Mouse (Mus musculus) common myeloid progenitor, adult 5-6 weeks (primary cell): ENCODE measurements around the gene Tex26. TPM values are rescaled to one million over a fixed set of nuclear protein-coding genes. Genes with fewer than 3 reads are reported as not detected.
A peak's percentile ranks its signal among the peaks of the same experiment; 100 is the strongest.

Experiments used
- ATAC-seq: replicated peaks from 2 replicates; pipeline ENCODE4 v1.8.0; 2016; ENCODE audit warnings: low read depth, mild to moderate bottlenecking, moderate TSS enrichment, inconsistent platforms; ENCODE audit not compliant: poor library complexity, severe bottlenecking
- total RNA-seq: library from RNA; stranded (forward); fragments of 200-1000, 187-1606 nt; gene quantifications from 2 replicates; pipeline ENCODE4 v1.2.3, GENCODE M21; 2017

The Tex26 gene
- total RNA-seq, 1 experiment from 2014 or later = not detected

GRCm38 (mm10) chr5:149484270-149484669 is 44.8 kb downstream of the Tex26 start:
- ATAC-seq = no peak

DNA sequence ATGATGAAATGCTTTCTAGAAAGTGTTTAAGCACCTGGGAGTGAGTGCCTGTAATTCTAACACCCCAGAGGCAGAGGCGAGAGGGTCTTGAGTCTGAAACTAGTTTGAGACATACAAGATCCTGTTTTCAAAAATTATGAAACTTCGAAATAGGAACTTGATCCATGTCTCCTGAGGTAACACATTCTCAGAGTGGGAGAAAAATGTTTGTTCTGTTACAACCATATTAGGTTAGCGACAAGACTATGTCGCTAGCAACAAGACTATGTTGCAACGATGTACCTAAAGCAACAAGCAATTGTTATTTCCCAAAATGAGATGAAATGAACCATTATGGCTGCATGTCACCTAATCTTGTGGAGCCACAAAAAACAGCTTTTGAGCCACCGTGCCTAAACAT is 46.0 kb downstream of the Tex26 start:
- ATAC-seq = 0 out of 2 replicates have a peak, but pooled peaks have one; percentile 17

DNA sequence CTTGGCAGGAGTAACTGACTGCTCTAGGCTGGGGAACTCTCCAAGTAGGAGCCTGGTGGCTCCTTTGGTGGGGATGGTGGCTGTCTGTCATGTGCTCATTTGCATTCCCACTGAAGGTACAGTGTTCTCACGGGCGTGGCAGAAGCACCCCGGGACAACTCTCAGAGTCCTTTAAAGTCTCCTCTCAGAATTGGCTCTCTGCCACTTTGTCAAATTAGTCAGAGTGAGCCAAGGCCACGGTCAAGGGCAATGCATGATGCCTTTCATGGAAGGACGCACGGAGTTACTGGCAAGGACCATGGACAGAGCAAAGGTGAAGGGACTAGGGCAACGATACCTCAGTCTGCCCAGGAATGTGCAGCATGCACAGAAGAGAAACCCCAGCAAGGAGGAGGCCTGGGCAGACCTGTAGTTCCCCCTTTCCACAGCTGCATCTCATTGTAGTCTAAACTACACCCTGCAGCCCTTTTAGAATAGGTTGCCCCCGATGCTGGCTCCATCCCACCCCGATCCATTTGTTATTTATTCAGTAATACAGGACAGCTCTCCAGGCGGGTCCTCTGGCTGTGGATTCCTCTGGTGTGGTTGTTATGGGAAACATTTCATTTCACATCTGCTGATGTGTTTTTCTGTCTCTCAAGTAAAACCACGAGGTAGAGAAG is 49.0 kb downstream of the Tex26 start:
- no peak for ATAC-seq

GRCm38 (mm10) chr5:149489136-149489535 is 49.7 kb downstream of the Tex26 start:
- ATAC-seq = no peak

GRCm38 (mm10) chr5:149490275-149490674 is 50.8 kb downstream of the Tex26 start:
- ATAC-seq = no peak

DNA sequence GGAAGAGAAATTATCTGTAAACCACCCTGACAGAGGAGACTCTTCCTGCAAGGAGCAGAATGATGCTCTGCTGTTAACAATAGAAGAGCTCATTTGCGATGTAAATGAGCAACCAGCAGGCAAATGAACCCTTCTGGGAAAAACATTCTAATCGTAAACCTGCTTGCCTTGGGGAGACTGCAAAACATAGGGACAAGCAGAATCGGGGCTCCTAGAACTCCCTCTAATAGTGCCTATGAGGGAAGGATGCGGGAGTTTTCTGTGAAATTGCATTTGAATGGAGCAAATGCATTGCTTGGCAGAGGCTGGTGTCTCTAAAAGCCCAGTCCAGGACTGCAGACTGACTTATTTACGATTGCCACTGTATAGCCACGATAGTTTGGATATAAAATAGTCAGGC is 56.2 kb downstream of the Tex26 start:
- ATAC-seq = no peak

- no peak for ATAC-seq
Measured at GRCm38 (mm10) chr5:149496401-149497066, 57.1 kb downstream of the Tex26 start.

DNA sequence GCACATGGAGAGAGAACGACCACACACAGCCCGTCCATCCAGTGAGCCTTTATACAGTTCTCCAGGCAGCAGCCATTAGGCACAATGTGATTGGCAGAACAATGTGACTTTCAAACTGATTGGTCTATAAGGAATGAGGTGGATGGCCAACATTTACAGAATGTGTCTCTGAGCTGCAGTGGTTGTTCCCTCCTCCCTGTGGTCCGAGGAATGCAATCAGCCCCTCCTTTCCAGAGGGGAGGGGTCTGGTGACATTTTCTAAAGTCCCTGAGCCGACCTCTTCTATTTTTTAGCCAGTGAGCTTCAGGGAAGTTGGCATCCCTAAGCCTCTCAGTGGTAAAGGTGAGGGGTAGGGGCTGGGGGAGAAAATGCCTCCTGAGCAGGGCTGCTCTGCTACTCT is 60.5 kb downstream of the Tex26 start:
- ATAC-seq = no peak

DNA sequence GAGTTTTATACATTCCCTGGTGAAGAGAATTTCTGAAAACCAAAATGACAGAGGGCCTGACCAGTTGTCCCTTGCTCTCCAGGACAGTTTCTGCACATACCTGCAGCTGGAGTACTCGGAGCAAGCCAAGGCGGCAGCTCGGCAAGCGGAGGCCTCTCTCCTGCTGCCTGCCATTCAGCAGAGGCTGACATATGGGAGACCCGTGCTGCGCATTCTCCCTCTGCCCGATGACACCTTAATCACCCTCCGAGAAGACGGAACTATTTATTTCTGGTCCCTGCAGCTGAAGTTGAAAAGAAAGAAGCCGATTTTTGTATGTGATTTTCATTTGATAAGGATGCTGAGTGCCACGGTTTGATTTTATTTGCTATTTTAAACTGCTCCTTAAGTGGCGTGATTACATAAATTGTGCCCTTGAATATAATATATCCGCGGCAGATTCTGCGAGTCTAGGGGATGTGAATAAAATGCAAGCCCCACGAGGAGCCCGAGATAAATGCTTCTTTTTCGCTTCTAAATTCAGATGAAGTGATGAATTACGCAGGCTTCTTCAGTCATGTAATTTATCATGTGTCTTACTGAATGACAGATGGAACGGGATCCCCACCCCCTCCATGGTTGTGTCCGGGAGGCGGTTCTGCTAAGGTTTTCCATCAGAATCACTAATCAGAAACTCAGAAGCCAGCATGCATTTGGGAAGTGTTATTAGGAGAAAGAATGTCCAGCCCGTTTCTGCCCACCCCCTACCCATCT is 64.1 kb downstream of the Tex26 start:
- ATAC-seq = no peak

GRCm38 (mm10) chr5:149504985-149505384 is 65.5 kb downstream of the Tex26 start:
- ATAC-seq = no peak

DNA sequence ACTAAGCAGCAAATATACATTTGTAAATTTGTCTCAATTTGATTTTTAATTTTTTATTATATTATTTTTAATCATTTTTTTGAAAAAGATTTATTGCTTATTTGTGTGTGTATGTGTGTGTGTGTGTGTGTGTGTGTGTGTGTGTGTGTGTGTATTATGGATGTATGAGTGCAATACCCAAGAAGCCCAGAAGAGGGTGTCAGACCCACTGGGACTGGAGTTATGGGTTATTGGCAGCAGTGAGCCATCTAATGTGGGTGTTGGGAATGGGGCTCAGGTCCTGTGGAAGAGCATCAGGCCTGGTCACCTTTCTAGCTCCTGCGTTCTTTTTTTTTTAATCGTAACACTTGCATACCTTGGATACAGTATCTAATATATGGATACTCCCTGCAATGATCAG is 66.6 kb downstream of the Tex26 start:
- no peak for ATAC-seq

GRCm38 (mm10) chr5:149508094-149509029 is 68.9 kb downstream of the Tex26 start:
- ATAC-seq = peak; percentile 50

GRCm38 (mm10) chr5:149510323-149510722 is 70.9 kb downstream of the Tex26 start:
- no peak for ATAC-seq

DNA sequence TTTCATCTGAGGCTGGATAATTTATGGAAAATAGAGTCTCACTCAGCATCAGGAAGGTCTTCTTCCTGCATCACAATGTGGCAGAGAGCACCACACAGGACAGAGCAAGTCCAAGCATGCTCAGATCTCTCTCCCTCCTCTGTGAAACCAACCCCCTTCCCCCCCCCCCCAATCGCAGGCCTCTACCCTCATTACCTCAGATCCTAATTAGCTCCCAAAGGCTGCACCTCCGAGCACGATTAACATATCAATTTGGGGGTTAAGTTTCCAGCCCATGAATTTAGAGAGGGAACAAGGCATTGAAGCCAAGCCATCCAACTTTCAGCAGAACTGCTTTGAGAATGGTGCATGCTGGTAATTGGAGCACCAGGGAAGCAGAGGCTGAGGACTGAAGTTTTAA is 73.2 kb downstream of the Tex26 start:
- no peak for ATAC-seq

GRCm38 (mm10) chr5:149513438-149514086 is 74.1 kb downstream of the Tex26 start:
- ATAC-seq = no peak

- ATAC-seq = peak; percentile 68
Measured at GRCm38 (mm10) chr5:149514087-149514671, 74.7 kb downstream of the Tex26 start.

DNA sequence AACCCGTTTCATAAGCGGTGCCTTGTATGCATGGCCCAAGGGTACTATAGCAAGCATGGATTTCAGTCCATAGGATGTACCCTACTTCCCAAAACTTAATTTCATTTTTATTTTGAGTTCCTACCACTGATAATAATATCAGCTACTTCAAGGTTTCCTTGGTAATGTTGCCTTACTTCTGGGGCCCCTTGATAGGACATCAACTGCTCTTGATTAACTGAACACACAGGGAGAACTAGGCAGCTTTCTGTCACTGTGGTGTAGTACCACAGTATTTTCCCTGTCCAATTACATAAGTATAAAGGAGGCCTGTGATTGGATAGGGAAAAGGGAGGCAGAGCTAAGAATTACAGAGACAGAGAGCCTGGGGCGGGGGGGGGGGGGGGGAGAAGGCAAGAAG is 75.4 kb downstream of the Tex26 start:
- ATAC-seq = peak; percentile 66

DNA sequence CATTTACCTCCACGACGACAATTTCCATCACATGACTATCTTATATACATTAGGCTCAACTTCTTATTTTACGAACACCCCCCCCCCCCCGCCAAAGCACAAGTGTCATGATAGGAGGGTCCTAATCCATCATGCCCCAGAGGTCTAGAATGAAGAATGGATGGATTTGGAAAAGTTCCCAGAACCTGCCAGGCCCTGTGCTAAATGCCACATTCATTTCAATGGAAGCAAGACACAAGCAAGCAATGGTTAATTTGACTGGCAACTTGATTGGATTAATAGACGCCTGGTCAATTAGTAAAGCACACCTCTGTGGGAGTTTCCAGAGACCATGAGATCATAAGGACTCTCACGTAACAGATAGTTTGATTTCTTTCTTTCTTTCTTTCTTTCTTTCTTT is 77.7 kb downstream of the Tex26 start:
- no peak for ATAC-seq
